ENCODE assay signal across 23 mouse cellular contexts in the genomic region with DNA sequence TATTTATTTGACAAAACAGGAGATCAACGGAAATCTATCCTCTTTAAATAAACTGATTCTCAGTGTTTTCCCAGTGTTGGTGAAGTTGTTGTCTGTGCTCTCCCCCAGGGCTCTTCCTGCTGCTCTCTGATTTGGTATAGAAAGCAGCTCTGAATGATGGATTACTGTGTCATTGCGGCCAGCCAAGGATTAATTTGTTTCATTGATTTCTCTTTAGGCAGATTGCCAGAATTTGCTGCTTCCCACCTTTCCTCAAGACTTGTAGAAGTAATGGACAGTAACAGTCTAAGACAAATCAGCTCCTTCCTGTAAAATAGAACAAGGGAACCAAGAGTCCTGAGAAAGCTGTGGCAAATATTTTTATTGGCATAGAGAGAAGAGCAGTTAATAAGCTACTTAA. TPM values are rescaled to one million over a fixed set of nuclear protein-coding genes. Genes with fewer than 3 reads are reported as not detected.
DNase-seq lines count a peak whose midpoint lies in the region; ATAC-seq and TF ChIP-seq lines count a peak whose summit lies in the region.
"Had no signal": no experiment of that assay in that cellular context is flagged by ENCODE, and none has a peak within 500 bp of the region (broad histone marks: within the 10 kb centered on the region; RNA-seq: fewer than 3 reads in every experiment).

No protein-coding gene starts in this region.

- no peak overlapping the region for H3K4me2 ChIP-seq in forebrain, postnatal 0 days (ENCODE audit: low read depth)
- no peak overlapping the region for H3K4me2 ChIP-seq in forebrain, embryonic 12.5 days
- no peak overlapping the region for H3K4me2 ChIP-seq in hindbrain, embryonic 14.5 days (replicated peaks)
- H3K4me2 ChIP-seq in neural tube, embryonic 11.5 days (ENCODE audit: low read depth), result no peak overlapping the region
- H3K4me2 ChIP-seq: heart, embryonic 12.5 days; heart, embryonic 15.5 days; hindbrain, embryonic 15.5 days; intestine, embryonic 15.5 days had no signal

- no peaks in the 10 kb centered on the region for H3K27me3 ChIP-seq in forebrain, postnatal 0 days (ENCODE audit: insufficient read depth, low read length)
- H3K27me3 ChIP-seq in forebrain, embryonic 12.5 days, result peaks cover 31% of the 10 kb centered on the region
- 0 out of 2 replicates have a peak, but pooled peaks cover 3% of the 10 kb centered on the region for H3K27me3 ChIP-seq in hindbrain, embryonic 14.5 days (ENCODE audit: control insufficient read depth, insufficient read depth, low read length)
- peaks cover 26% of the 10 kb centered on the region for H3K27me3 ChIP-seq in hindbrain, embryonic 10.5 days (ENCODE audit: insufficient read depth, poor library complexity, severe bottlenecking)
- H3K27me3 ChIP-seq in neural tube, embryonic 11.5 days (ENCODE audit: control insufficient read depth, insufficient read depth, low read length), result no peaks in the 10 kb centered on the region
- H3K27me3 ChIP-seq: hindbrain, embryonic 15.5 days; Patski had no signal

- H3K27ac ChIP-seq in forebrain, postnatal 0 days (ENCODE audit: low read depth, low read length), result no peak overlapping the region
- no peak overlapping the region for H3K27ac ChIP-seq in forebrain, embryonic 12.5 days
- peak overlapping the region; percentile 2; the same call in 1 of the 2 replicates for H3K27ac ChIP-seq in hindbrain, embryonic 14.5 days
- H3K27ac ChIP-seq in hindbrain, embryonic 10.5 days, result no peak overlapping the region
- H3K27ac ChIP-seq in neural tube, embryonic 11.5 days (ENCODE audit: low read depth, low read length), result no peak overlapping the region
- H3K27ac ChIP-seq: forebrain, embryonic 10.5 days; heart, embryonic 15.5 days; hindbrain, embryonic 15.5 days; intestine, embryonic 15.5 days had no signal

- no peaks in the 10 kb centered on the region for H3K9me3 ChIP-seq in forebrain, postnatal 0 days (ENCODE audit: low read length)
- H3K9me3 ChIP-seq in forebrain, embryonic 12.5 days, result no peaks in the 10 kb centered on the region
- H3K9me3 ChIP-seq in hindbrain, embryonic 14.5 days (ENCODE audit: control insufficient read depth, low read length), result 0 out of 2 replicates have a peak, but pooled peaks cover 3% of the 10 kb centered on the region
- H3K9me3 ChIP-seq in hindbrain, embryonic 10.5 days, result no peaks in the 10 kb centered on the region
- H3K9me3 ChIP-seq in neural tube, embryonic 11.5 days (ENCODE audit: control insufficient read depth, low read length), result no peaks in the 10 kb centered on the region
- H3K9me3 ChIP-seq: forebrain, embryonic 10.5 days; heart, embryonic 12.5 days; heart, embryonic 15.5 days; intestine, embryonic 15.5 days had no signal

- no peaks in the 10 kb centered on the region for H3K36me3 ChIP-seq in forebrain, postnatal 0 days (ENCODE audit: insufficient read depth)
- H3K36me3 ChIP-seq in forebrain, embryonic 12.5 days (replicated peaks), result peaks cover 5% of the 10 kb centered on the region
- H3K36me3 ChIP-seq in hindbrain, embryonic 14.5 days (replicated peaks; ENCODE audit: control insufficient read depth, insufficient read depth), result no peaks in the 10 kb centered on the region
- peaks cover 21% of the 10 kb centered on the region for H3K36me3 ChIP-seq in hindbrain, embryonic 10.5 days
- H3K36me3 ChIP-seq in neural tube, embryonic 11.5 days (ENCODE audit: control insufficient read depth, insufficient read depth, low read length), result no peaks in the 10 kb centered on the region
- H3K36me3 ChIP-seq: heart, embryonic 12.5 days; heart, embryonic 15.5 days; intestine, embryonic 15.5 days had no signal

- 30% methylated on average over 2 of the region's 2 CpGs for WGBS in forebrain, postnatal 0 days
- 41% methylated on average over 2 of the region's 2 CpGs for WGBS in forebrain, embryonic 12.5 days
- WGBS in hindbrain, embryonic 14.5 days, result 22% methylated on average over 2 of the region's 2 CpGs
- 59% methylated on average over 2 of the region's 2 CpGs for WGBS in hindbrain, embryonic 10.5 days
- 36% methylated on average over 2 of the region's 2 CpGs for WGBS in neural tube, embryonic 11.5 days

- no peak for ATAC-seq in forebrain, postnatal 0 days
- no peak for ATAC-seq in forebrain, embryonic 12.5 days (ENCODE audit: low FRiP score)
- ATAC-seq in hindbrain, embryonic 14.5 days (ENCODE audit: low FRiP score), result no peak
- no peak for ATAC-seq in neural tube, embryonic 11.5 days (ENCODE audit: insufficient read depth, low FRiP score, low TSS enrichment)
- ATAC-seq: forebrain, embryonic 14.5 days; intestine, embryonic 15.5 days; Patski had no signal

- no peak overlapping the region for H3K4me3 ChIP-seq in forebrain, postnatal 0 days (ENCODE audit: low read depth, low read length)
- H3K4me3 ChIP-seq in forebrain, embryonic 12.5 days (replicated peaks), result no peak overlapping the region
- no peak overlapping the region for H3K4me3 ChIP-seq in hindbrain, embryonic 14.5 days (replicated peaks; ENCODE audit: low read length)
- no peak overlapping the region for H3K4me3 ChIP-seq in hindbrain, embryonic 10.5 days
- H3K4me3 ChIP-seq in neural tube, embryonic 11.5 days (ENCODE audit: low read depth, low read length), result no peak overlapping the region
- H3K4me3 ChIP-seq: forebrain, embryonic 10.5 days; heart, embryonic 12.5 days; heart, embryonic 15.5 days; hindbrain, embryonic 15.5 days; intestine, embryonic 15.5 days had no signal

- TF ChIP-seq CTCF in forebrain, postnatal 0 days (IDR thresholded peaks at IDR 0.05; ENCODE audit: low read depth), result no peak

- DNase-seq in forebrain, postnatal 0 days, result peak; percentile 9
- peak; percentile 52 for DNase-seq in hindbrain, embryonic 14.5 days (ENCODE audit: low spot score)
- DNase-seq in hindbrain, embryonic 10.5 days (ENCODE audit: low spot score), result no peak
- DNase-seq in neural tube, embryonic 11.5 days (ENCODE audit: low spot score), result peak; percentile 12
- DNase-seq in neural tube, embryonic 10.5 days (ENCODE audit: extremely low spot score, low spot score), result no peak
- DNase-seq: adrenal gland, adult 2 months; adrenal gland, postnatal 14 days; cerebellum, adult 18-20 months; cerebellum, adult 9-10 months; cerebellum, postnatal 14 days; gastrocnemius, postnatal 25 days; heart, adult 18-20 months; heart, postnatal 10 days; heart, postnatal 36 days; kidney, adult 11 months had no signal

- peaks cover 15% of the 10 kb centered on the region for H3K4me1 ChIP-seq in forebrain, postnatal 0 days (ENCODE audit: insufficient read depth)
- H3K4me1 ChIP-seq in forebrain, embryonic 12.5 days, result peaks cover 30% of the 10 kb centered on the region
- peaks cover 25% of the 10 kb centered on the region for H3K4me1 ChIP-seq in hindbrain, embryonic 14.5 days (replicated peaks; ENCODE audit: control insufficient read depth, insufficient read depth, low read length)
- H3K4me1 ChIP-seq in hindbrain, embryonic 10.5 days (replicated peaks), result peaks cover 26% of the 10 kb centered on the region
- H3K4me1 ChIP-seq in neural tube, embryonic 11.5 days (ENCODE audit: control insufficient read depth, insufficient read depth, low read length), result peaks cover 7% of the 10 kb centered on the region

- no peak overlapping the region for H3K9ac ChIP-seq in forebrain, postnatal 0 days
- H3K9ac ChIP-seq in forebrain, embryonic 12.5 days, result no peak overlapping the region
- H3K9ac ChIP-seq in hindbrain, embryonic 14.5 days, result no peak overlapping the region
- H3K9ac ChIP-seq in neural tube, embryonic 11.5 days (ENCODE audit: low read length), result no peak overlapping the region
- H3K9ac ChIP-seq: heart, embryonic 12.5 days; heart, embryonic 15.5 days; hindbrain, embryonic 15.5 days; intestine, embryonic 15.5 days had no signal

RNA-seq across cellular contexts. Expression of a gene that starts 15.7 kb away (rescaled TPM):
- total RNA-seq in forebrain, postnatal 0 days (2014; rRNA removed), result 161 and 250 TPM in 2 replicates
- 72.9 and 89.1 TPM in 2 replicates for polyA plus RNA-seq in forebrain, postnatal 0 days (2015; fragmentation: Nextera tagmentation; extraction: Ambion mirVana)
- polyA plus RNA-seq in forebrain, embryonic 12.5 days (2016; fragmentation: Nextera tagmentation; extraction: Ambion mirVana), result 86.3 and 113 TPM in 2 replicates
- 64.3 and 70.7 TPM in 2 replicates for polyA plus RNA-seq in hindbrain, embryonic 14.5 days (2014; fragmentation: Nextera tagmentation; extraction: Ambion mirVana)
- 69.0 and 74.0 TPM in 2 replicates for polyA plus RNA-seq in hindbrain, embryonic 10.5 days (2016; fragmentation: Nextera tagmentation; extraction: Ambion mirVana)
- 61.2 and 62.9 TPM in 2 replicates for polyA plus RNA-seq in neural tube, embryonic 11.5 days (2014; fragmentation: Nextera tagmentation; extraction: Ambion mirVana)

Comparison
In these comparisons a context has a peak if more than half of its experiments do, and no peak if none do; other contexts are left out.
1. DNase-seq: peak in forebrain, postnatal 0 days (single experiment), hindbrain, embryonic 14.5 days (single experiment) and neural tube, embryonic 11.5 days (single experiment); none in hindbrain, embryonic 10.5 days (single experiment) and neural tube, embryonic 10.5 days (single experiment).